32 mouse cellular contexts compared by ENCODE assay signal in the genomic region with DNA sequence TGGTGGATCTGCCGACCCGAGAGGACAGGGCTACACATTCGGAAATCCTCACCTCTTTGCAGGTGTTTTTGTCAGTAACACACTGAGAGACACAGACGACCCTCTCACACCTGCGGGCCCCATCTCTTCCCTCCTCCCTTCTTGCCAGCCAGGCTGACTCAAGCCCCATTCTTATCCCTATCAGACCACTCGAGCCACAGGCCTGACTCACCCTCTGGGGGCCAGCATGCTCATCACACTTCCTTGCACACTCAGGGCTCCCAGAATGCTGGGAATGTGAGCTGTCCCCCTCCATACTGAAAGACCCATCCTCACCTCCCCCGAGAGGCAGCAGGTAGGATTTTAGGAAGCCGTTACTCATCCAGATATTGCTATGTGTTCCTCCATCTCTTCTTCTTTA. TPM values are rescaled to one million over a fixed set of nuclear protein-coding genes. Genes with fewer than 3 reads are reported as not detected.
DNase-seq lines count a peak whose midpoint lies in the region; ATAC-seq and TF ChIP-seq lines count a peak whose summit lies in the region.
"Had no signal": no experiment of that assay in that cellular context is flagged by ENCODE, and none has a peak within 500 bp of the region (broad histone marks: within the 10 kb centered on the region; RNA-seq: fewer than 3 reads in every experiment).

No protein-coding gene starts in this region.

- no peak for DNase-seq in heart, embryonic 10.5 days (ENCODE audit: low spot score)
- DNase-seq in heart, postnatal 36 days: no peak
- peak; percentile 60 for DNase-seq in 3T3-L1 (ENCODE audit: low read depth, low spot score)
- DNase-seq in adrenal gland, postnatal 25 days: no peak
- DNase-seq: adrenal gland, adult 8-10 months; cerebellum, adult 11 months; cerebellum, adult 9-10 months; cerebellum, postnatal 36 days; gastrocnemius, postnatal 25 days; kidney, adult 11 months; kidney, postnatal 36 days; lung, adult 18-20 months; lung, postnatal 4 days; midbrain, embryonic 14.5 days; retina, postnatal 1 day; right cerebral cortex, postnatal 14 days had no signal

- 34% methylated on average over 8 of the region's 8 CpGs for WGBS in heart, embryonic 10.5 days
- 79% methylated on average over 8 of the region's 8 CpGs for WGBS in forebrain, embryonic 13.5 days

- H3K36me3 ChIP-seq in heart, embryonic 10.5 days: peaks cover 11% of the 10 kb centered on the region; the same call in 1 of the 2 replicates
- peaks cover 49% of the 10 kb centered on the region for H3K36me3 ChIP-seq in C2C12 (ENCODE audit: control insufficient read depth, insufficient read depth)
- peaks cover 1% of the 10 kb centered on the region for H3K36me3 ChIP-seq in myocyte (ENCODE audit: control insufficient read depth, insufficient read depth)
- H3K36me3 ChIP-seq in forebrain, embryonic 13.5 days (ENCODE audit: poor library complexity, severe bottlenecking): peaks cover 5% of the 10 kb centered on the region
- H3K36me3 ChIP-seq: heart, embryonic 15.5 days; liver, embryonic 12.5 days; neural tube, embryonic 15.5 days had no signal

- H3K27ac ChIP-seq in heart, embryonic 10.5 days: peak overlapping the region; percentile 30; the same call in 1 of the 2 replicates
- H3K27ac ChIP-seq in forebrain, embryonic 13.5 days: no peak overlapping the region
- H3K27ac ChIP-seq: embryonic facial prominence, embryonic 12.5 days; forebrain, embryonic 12.5 days; heart, embryonic 15.5 days; hindbrain, embryonic 14.5 days; left cerebral cortex, adult 2 months; limb, embryonic 13.5 days; neural tube, embryonic 15.5 days had no signal

- H3K4me2 ChIP-seq in myocyte (ENCODE audit: low read depth): peak overlapping the region; percentile 78
- H3K4me2 ChIP-seq in forebrain, embryonic 13.5 days: no peak overlapping the region
- H3K4me2 ChIP-seq: embryonic facial prominence, embryonic 12.5 days; forebrain, embryonic 12.5 days; heart, embryonic 15.5 days; hindbrain, embryonic 14.5 days; limb, embryonic 13.5 days; liver, embryonic 12.5 days; neural tube, embryonic 15.5 days had no signal

- peaks cover 67% of the 10 kb centered on the region for H3K4me1 ChIP-seq in heart, embryonic 10.5 days
- H3K4me1 ChIP-seq in forebrain, embryonic 13.5 days: peaks cover 36% of the 10 kb centered on the region

- H3K27me3 ChIP-seq in heart, embryonic 10.5 days (ENCODE audit: insufficient read depth, poor library complexity, severe bottlenecking): no peaks in the 10 kb centered on the region
- no peaks in the 10 kb centered on the region for H3K27me3 ChIP-seq in C2C12 (ENCODE audit: control insufficient read depth, insufficient read depth, insufficient read length)
- H3K27me3 ChIP-seq in myocyte (ENCODE audit: control insufficient read depth, insufficient read depth, insufficient read length): no peaks in the 10 kb centered on the region
- no peaks in the 10 kb centered on the region for H3K27me3 ChIP-seq in forebrain, embryonic 13.5 days
- H3K27me3 ChIP-seq: embryonic facial prominence, embryonic 12.5 days; forebrain, embryonic 12.5 days; heart, embryonic 15.5 days; limb, embryonic 13.5 days; neural tube, embryonic 15.5 days had no signal

- H3K79me3 ChIP-seq in C2C12 (ENCODE audit: low read depth): peaks cover 34% of the 10 kb centered on the region

- H3K4me3 ChIP-seq in heart, embryonic 10.5 days: no peak overlapping the region
- H3K4me3 ChIP-seq in C2C12 (ENCODE audit: insufficient read depth, poor library complexity, severe bottlenecking): no peak overlapping the region
- no peak overlapping the region for H3K4me3 ChIP-seq in myocyte
- no peak overlapping the region for H3K4me3 ChIP-seq in forebrain, embryonic 13.5 days
- H3K4me3 ChIP-seq: embryonic facial prominence, embryonic 12.5 days; forebrain, embryonic 12.5 days; heart, embryonic 15.5 days; layer of hippocampus, adult 2 months; left cerebral cortex, adult 2 months; limb, embryonic 13.5 days; liver, embryonic 12.5 days; neural tube, embryonic 15.5 days had no signal

- TF ChIP-seq CTCF in C2C12 (IDR thresholded peaks at IDR 0.05; ENCODE audit: control insufficient read depth, insufficient read depth, insufficient read length): no peak

- no peak for ATAC-seq in forebrain, embryonic 13.5 days
- ATAC-seq: CD4-positive, CD25-positive, alpha-beta regulatory T cell, adult 4 months; liver, embryonic 12.5 days; lung, postnatal 0 days had no signal

- H3K9ac ChIP-seq in forebrain, embryonic 13.5 days: no peak overlapping the region
- H3K9ac ChIP-seq: embryonic facial prominence, embryonic 12.5 days; forebrain, embryonic 12.5 days; heart, embryonic 15.5 days; hindbrain, embryonic 14.5 days; limb, embryonic 13.5 days; liver, embryonic 12.5 days; neural tube, embryonic 15.5 days had no signal

- no peaks in the 10 kb centered on the region for H3K9me3 ChIP-seq in heart, embryonic 10.5 days
- H3K9me3 ChIP-seq in forebrain, embryonic 13.5 days (replicated peaks): no peaks in the 10 kb centered on the region
- H3K9me3 ChIP-seq: embryonic facial prominence, embryonic 12.5 days; forebrain, embryonic 12.5 days; heart, embryonic 15.5 days; limb, embryonic 13.5 days; liver, embryonic 12.5 days; neural tube, embryonic 15.5 days had no signal

- peak overlapping the region; percentile 32 for H3ac ChIP-seq in C2C12 (ENCODE audit: control insufficient read depth, insufficient read length, low read depth)
- no peak overlapping the region for H3ac ChIP-seq in myocyte (ENCODE audit: control insufficient read depth, insufficient read length)

- TF ChIP-seq POLR2A in myocyte (IDR thresholded peaks at IDR 0.05; ENCODE audit: insufficient read length, low read depth): no peak

- H3K79me2 ChIP-seq in C2C12 (ENCODE audit: control insufficient read depth, insufficient read depth) (peaks cover 68% of the 10 kb centered on the region), myocyte (ENCODE audit: control insufficient read depth, insufficient read depth) (peaks cover 38% of the 10 kb centered on the region)

- intact Hi-C loops in heart, postnatal 36 days (cut with DNase I): no loop called here

TF ChIP-seq in C2C12, 6 proteins besides CTCF, POLR2A, EP300 and RAD21:
- TF ChIP-seq MAX (IDR thresholded peaks at IDR 0.05) (no peak), MYOG (IDR thresholded peaks at IDR 0.05; ENCODE audit: control insufficient read depth, extremely low read depth, insufficient read length) (no peak), CEBPB (IDR thresholded peaks at IDR 0.05; ENCODE audit: low read depth) (no peak), FOSL1 (IDR thresholded peaks at IDR 0.05; ENCODE audit: insufficient read depth, low read length, poor library complexity, severe bottlenecking) (peak; percentile 41), MYOD1 (IDR thresholded peaks at IDR 0.05; ENCODE audit: control insufficient read depth, insufficient read length, low read depth) (peak; percentile 70), USF1 (IDR thresholded peaks at IDR 0.05; ENCODE audit: low read depth) (no peak)

TF ChIP-seq in myocyte, 11 proteins besides CTCF, POLR2A, EP300 and RAD21:
- TF ChIP-seq MYOG (IDR thresholded peaks at IDR 0.05; ENCODE audit: control insufficient read depth in 1 of 3, insufficient read depth in 1 of 3, insufficient read length in 2 of 3, low read depth in 2 of 3): peak in 1 of 3 experiments; percentile 12
- TF ChIP-seq SRF (IDR thresholded peaks at IDR 0.05; ENCODE audit: control insufficient read depth, insufficient read length, low read depth): no peak

RNA-seq across cellular contexts. Expression of gene Axl, which starts 4.8 kb away (rescaled TPM):
- 53.3 and 54.3 TPM in 2 replicates for polyA plus RNA-seq in heart, embryonic 10.5 days (2016; fragmentation: Nextera tagmentation; extraction: Ambion mirVana)
- 10 to 100 TPM; 81.0 to 94.8 TPM for total RNA-seq in heart, postnatal 36 days (2021)
- polyA plus RNA-seq in C2C12 (2012; fragmentation: generic; extraction: Trizol) (270 TPM), myocyte (2012; fragmentation: generic; extraction: Trizol) (112 TPM)
- polyA plus RNA-seq in forebrain, embryonic 13.5 days (2015; fragmentation: Nextera tagmentation; extraction: Ambion mirVana): 18.1 and 19.4 TPM in 2 replicates
- total RNA-seq in adrenal gland, postnatal 25 days (2021): 27.4 and 32.1 TPM in 2 replicates

RNA-seq across cellular contexts. Expression of gene Hnrnpul1, which starts 29.2 kb away (rescaled TPM):
- 45.3 and 54.6 TPM in 2 replicates for polyA plus RNA-seq in heart, embryonic 10.5 days (2016; fragmentation: Nextera tagmentation; extraction: Ambion mirVana)
- total RNA-seq in heart, postnatal 36 days (2021): 10 to 100 TPM; 78.4 to 82.7 TPM
- polyA plus RNA-seq in C2C12 (2012; fragmentation: generic; extraction: Trizol): 84.0 TPM
- 76.2 TPM for polyA plus RNA-seq in myocyte (2012; fragmentation: generic; extraction: Trizol)
- 60.8 and 65.0 TPM in 2 replicates for polyA plus RNA-seq in forebrain, embryonic 13.5 days (2015; fragmentation: Nextera tagmentation; extraction: Ambion mirVana)
- total RNA-seq in adrenal gland, postnatal 25 days (2021): 116 and 128 TPM in 2 replicates

RNA-seq across cellular contexts. Expression of gene Cyp2s1, which starts 33.0 kb away (rescaled TPM):
- polyA plus RNA-seq in heart, embryonic 10.5 days (2016; fragmentation: Nextera tagmentation; extraction: Ambion mirVana): 4.7 and 5.5 TPM in 2 replicates
- total RNA-seq in heart, postnatal 36 days (2021): 10 to 100 TPM in 1 of 2 experiments, 1 to 10 TPM in 1; 4.4 to 10.1 TPM
- polyA plus RNA-seq in C2C12 (2012; fragmentation: generic; extraction: Trizol) (0.15 TPM), myocyte (2012; fragmentation: generic; extraction: Trizol) (0.05 TPM)
- polyA plus RNA-seq in forebrain, embryonic 13.5 days (2015; fragmentation: Nextera tagmentation; extraction: Ambion mirVana): 0.49 and 0.78 TPM in 2 replicates
- total RNA-seq in adrenal gland, postnatal 25 days (2021): 2.5 and 2.9 TPM in 2 replicates
- total RNA-seq: hematopoietic stem cell, adult 5-6 weeks; monocyte, adult 5-6 weeks had no signal
